Mouse (Mus musculus) kidney, embryonic 16.5 days (tissue): ENCODE data around the gene Sec14l5. TPM values are rescaled to one million over a fixed set of nuclear protein-coding genes. Genes with fewer than 3 reads are reported as not detected.
"Not testable (repeated sequence)": the region's sequence is repeated elsewhere in the genome, so short reads cannot be mapped to it uniquely, and the experiment has no call there.

Source experiments
- ATAC-seq: fragments of 200-750 bp; cut with Nextera tagmentation; 2 replicates; pipeline ENCODE4 v1.8.0; 2017; ENCODE audit warnings: moderate TSS enrichment; ENCODE audit not compliant: low FRiP score, low TSS enrichment
- H3K27ac ChIP-seq: fragments of 300-500 bp; sonication (generic); 2 replicates; pipeline ENCODE4 v1.5.1; 2014; ENCODE audit warnings: low read length
- H3K27me3 ChIP-seq: fragments of 300-500 bp; sonication (generic); 2 replicates; pipeline ENCODE4 v1.6.1; 2014; ENCODE audit warnings: low read length, control low read depth, mixed read lengths; ENCODE audit not compliant: insufficient read depth
- H3K36me3 ChIP-seq: fragments of 300-500 bp; sonication (generic); 2 replicates; pipeline ENCODE4 v1.6.1; 2014; ENCODE audit warnings: low read length, control low read depth, mixed read lengths; ENCODE audit not compliant: insufficient read depth
- H3K4me1 ChIP-seq: fragments of 300-500 bp; sonication (generic); 2 replicates; pipeline ENCODE4 v1.6.1; 2014; ENCODE audit warnings: low read length, control low read depth, mixed read lengths; ENCODE audit not compliant: insufficient read depth
- H3K4me2 ChIP-seq: fragments of 300-500 bp; sonication (generic); replicated peaks from 2 replicates; pipeline ENCODE4 v1.6.1; 2014; ENCODE audit warnings: low read depth, low read length
- H3K4me3 ChIP-seq: fragments of 300-500 bp; sonication (generic); 2 replicates; pipeline ENCODE4 v1.5.1; 2014; ENCODE audit warnings: mild to moderate bottlenecking, low read length
- H3K9ac ChIP-seq: fragments of 300-500 bp; sonication (generic); replicated peaks from 2 replicates; pipeline ENCODE4 v1.6.1; 2014; ENCODE audit warnings: low read length
- H3K9me3 ChIP-seq: fragments of 300-500 bp; sonication (generic); 2 replicates; pipeline ENCODE4 v1.6.1; 2016; ENCODE audit warnings: low read length, control low read depth
- WGBS: fragments of 180-500 bp; shearing (Covaris S2); extraction: QIAGEN DNeasy Blood & Tissue Kit; methylation state at CpG from one replicate; pipeline ENCODE4 v1.1.7; 2014; 5-methylcytosine and 5-hydroxymethylcytosine counted together
- microRNA-seq: library from miRNA; unstranded; fragments of <30 nt; microRNA quantifications from one replicate; pipeline ENCODE4, GENCODE M21; 2016
- polyA plus RNA-seq: library from polyadenylated mRNA; unstranded; fragments of >200 nt; fragmentation: Nextera tagmentation; extraction: Ambion mirVana; gene quantifications from 2 replicates; pipeline ENCODE4 v1.2.1, GENCODE M21; 2015

Gene Sec14l5
- polyA plus RNA-seq, 1 experiment from 2014 or later: 0.06 TPM

- no peaks in the 10 kb centered on the region for H3K9me3 ChIP-seq
- no peaks in the 10 kb centered on the region for H3K4me1 ChIP-seq
- no peaks in the 10 kb centered on the region for H3K36me3 ChIP-seq
- H3K4me2 ChIP-seq: no peak within 1 kb of the TSS
- H3K4me3 ChIP-seq: no peak within 1 kb of the TSS
- H3K27me3 ChIP-seq: no peaks in the 10 kb centered on the region
- H3K27ac ChIP-seq: no peak within 1 kb of the TSS
- no peak for ATAC-seq
- WGBS: 59% methylated on average over 6 of the region's 6 CpGs
- H3K9ac ChIP-seq: no peak within 1 kb of the TSS
Measured at GRCm38 (mm10) chr16:5222140-5222539, 75.2 kb downstream of the Sec14l5 start, which contains the start of gene AU021092. TSS of gene AU021092 (minus strand) at chr16:5222299.

GRCm38 (mm10) chr16:5226534-5226933 lies 79.6 kb downstream of the Sec14l5 start:
- not testable (repeated sequence) for H3K4me3 ChIP-seq, H3K4me2 ChIP-seq, H3K9me3 ChIP-seq, H3K27me3 ChIP-seq, H3K36me3 ChIP-seq, ATAC-seq, H3K4me1 ChIP-seq, H3K27ac ChIP-seq, H3K9ac ChIP-seq
- WGBS: 14% methylated on average over 1 of the region's 1 CpGs

DNA sequence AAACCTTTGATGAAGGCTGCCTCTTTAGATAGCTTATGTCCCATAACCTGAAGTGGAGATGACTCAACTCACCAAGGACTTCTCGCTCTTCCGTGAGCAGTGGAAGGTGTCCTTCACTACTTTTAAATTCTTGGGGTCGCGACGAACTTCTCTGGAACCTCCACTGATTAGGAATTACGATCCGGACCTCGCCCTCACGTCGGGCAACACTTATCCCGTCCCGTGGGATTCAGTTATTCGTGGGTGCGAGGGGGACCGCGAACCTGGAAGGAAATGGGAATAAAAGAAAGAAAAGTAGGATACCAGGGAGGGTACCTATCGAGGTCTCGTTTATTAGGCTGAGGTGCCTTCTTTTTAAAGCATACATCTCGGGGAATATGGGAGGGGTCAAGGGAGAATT lies 80.6 kb downstream of the Sec14l5 start:
- not testable (repeated sequence) for H3K36me3 ChIP-seq, ATAC-seq, H3K9ac ChIP-seq, H3K4me3 ChIP-seq, H3K4me2 ChIP-seq, H3K4me1 ChIP-seq, H3K9me3 ChIP-seq, H3K27me3 ChIP-seq, H3K27ac ChIP-seq
- 64% methylated on average over 19 of the region's 19 CpGs for WGBS

DNA sequence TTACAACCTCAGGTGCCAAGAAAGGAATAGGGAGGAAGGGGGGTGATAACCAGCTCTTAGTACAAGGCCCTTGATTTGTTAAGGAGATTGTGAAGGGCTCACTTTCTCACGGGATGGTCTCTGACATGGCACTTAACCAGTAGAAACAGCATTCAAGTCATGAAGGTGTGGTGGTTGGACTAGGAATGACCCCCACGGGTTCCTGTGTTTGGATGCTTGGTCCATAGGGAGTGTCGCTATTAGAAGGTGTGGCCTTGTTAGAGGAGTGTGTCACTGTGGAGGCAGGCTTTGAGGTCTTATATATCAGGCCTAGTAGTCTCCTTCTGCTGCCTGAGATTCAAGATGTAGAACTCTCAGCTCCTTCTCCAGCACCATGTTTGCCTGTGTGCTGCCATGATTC lies 81.2 kb downstream of the Sec14l5 start:
- not testable (repeated sequence) for H3K4me1 ChIP-seq, H3K4me2 ChIP-seq, H3K36me3 ChIP-seq, H3K27ac ChIP-seq, H3K9me3 ChIP-seq, H3K4me3 ChIP-seq, H3K9ac ChIP-seq, ATAC-seq, H3K27me3 ChIP-seq
- WGBS: 62% methylated on average over 3 of the region's 3 CpGs

- H3K9ac ChIP-seq: no peak overlapping the region
- no peaks in the 10 kb centered on the region for H3K27me3 ChIP-seq
- 77% methylated on average over 4 of the region's 4 CpGs for WGBS
- H3K27ac ChIP-seq: no peak overlapping the region
- peak overlapping the region; percentile 88 for H3K4me2 ChIP-seq
- no peaks in the 10 kb centered on the region for H3K36me3 ChIP-seq
- H3K4me1 ChIP-seq: peaks cover 7% of the 10 kb centered on the region
- peak; percentile 28 for ATAC-seq
- no peaks in the 10 kb centered on the region for H3K9me3 ChIP-seq
- peak overlapping the region; percentile 89 for H3K4me3 ChIP-seq
Measured at GRCm38 (mm10) chr16:5232982-5233381, 86.1 kb downstream of the Sec14l5 start.

- Histone ChIP-seq H3K36me3 (0 out of 2 replicates have a peak, but pooled peaks cover 3% of the 10 kb centered on the region), H3K27ac (peak within 1 kb of the TSS; percentile 17; the same call in 1 of the 2 replicates), H3K27me3 (no peaks in the 10 kb centered on the region), H3K4me2 (peak within 1 kb of the TSS; percentile 88), H3K9ac (peak within 1 kb of the TSS; percentile 78), H3K4me1 (peaks cover 7% of the 10 kb centered on the region), H3K9me3 (no peaks in the 10 kb centered on the region), H3K4me3 (peak within 1 kb of the TSS; percentile 89)
- 2% methylated on average over 47 of the region's 47 CpGs for WGBS
- peak; percentile 97 for ATAC-seq
Measured at GRCm38 (mm10) chr16:5233418-5234313, 86.8 kb downstream of the Sec14l5 start, which contains the start of gene Alg1. TSS of gene Alg1 (plus strand) at chr16:5233621.

Small RNA genes lying within 50 kb of the gene (microRNA-seq; reads per million reads assigned to microRNA genes)
- gene Gm23689 (not detected), gene Gm26095 (not detected), gene Mir6364 (not detected)

Other genes with a start within 250 kb of the Sec14l5 start
- 171 and 187 TPM in 2 replicates for gene Nudt16l1, start 208.3 kb upstream of the Sec14l5 start, polyA plus RNA-seq
- gene Anks3, start 182.9 kb upstream of the Sec14l5 start, polyA plus RNA-seq: 76.8 and 81.3 TPM in 2 replicates
- gene Sept12, start 149.3 kb upstream of the Sec14l5 start, polyA plus RNA-seq: 0.06 TPM in 1 of 2 replicates, not detected in the other
- 12.5 and 15.0 TPM in 2 replicates for gene Smim22, start 139.8 kb upstream of the Sec14l5 start, polyA plus RNA-seq
- 117 and 123 TPM in 2 replicates for gene Rogdi, start 133.6 kb upstream of the Sec14l5 start, polyA plus RNA-seq
- 172 and 176 TPM in 2 replicates for gene Glyr1, start 97.2 kb upstream of the Sec14l5 start, polyA plus RNA-seq
- gene Ubn1, start 97.1 kb upstream of the Sec14l5 start, polyA plus RNA-seq: 17.4 and 20.2 TPM in 2 replicates
- gene Ppl, start 14.7 kb upstream of the Sec14l5 start, polyA plus RNA-seq: 3.2 and 3.4 TPM in 2 replicates
- 21.9 and 25.3 TPM in 2 replicates for gene Nagpa, start 56.9 kb downstream of the Sec14l5 start, polyA plus RNA-seq
- 7.0 and 9.8 TPM in 2 replicates for gene AU021092, start 75.2 kb downstream of the Sec14l5 start, polyA plus RNA-seq
- gene Alg1, start 86.5 kb downstream of the Sec14l5 start, polyA plus RNA-seq: 36.4 and 39.3 TPM in 2 replicates
- gene Eef2kmt, start 108.9 kb downstream of the Sec14l5 start, polyA plus RNA-seq: 36.3 and 39.6 TPM in 2 replicates